Mouse (Mus musculus) T-cell, adult 2 months (primary cell): ENCODE results near the gene Slc2a1.

Experiments used
- DNase-seq: peaks from one replicate; pipeline ENCODE4 v3.0.0; 2022; ENCODE audit warnings: low spot score

The Slc2a1 gene

DNA sequence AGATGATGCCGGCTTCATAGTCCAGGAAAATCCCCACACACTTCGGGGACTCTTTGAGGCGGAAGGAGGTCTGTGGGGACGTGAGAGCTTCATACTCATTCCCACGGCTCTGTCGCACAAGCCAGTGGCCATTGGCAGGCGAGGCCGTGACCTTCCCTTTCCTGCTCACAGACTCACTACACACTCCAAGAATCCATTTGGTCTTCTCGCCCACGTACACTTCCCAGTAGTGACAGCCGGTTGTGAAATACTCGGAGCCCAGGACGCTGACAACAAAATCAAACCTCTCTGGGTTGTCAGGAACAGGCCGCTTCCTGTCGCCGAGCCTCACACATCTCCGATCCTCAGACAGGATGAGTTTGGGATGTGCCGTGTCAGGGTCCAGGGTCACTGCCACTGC, 69.8 kb downstream of the Slc2a1 start:
- no peak for DNase-seq

DNA sequence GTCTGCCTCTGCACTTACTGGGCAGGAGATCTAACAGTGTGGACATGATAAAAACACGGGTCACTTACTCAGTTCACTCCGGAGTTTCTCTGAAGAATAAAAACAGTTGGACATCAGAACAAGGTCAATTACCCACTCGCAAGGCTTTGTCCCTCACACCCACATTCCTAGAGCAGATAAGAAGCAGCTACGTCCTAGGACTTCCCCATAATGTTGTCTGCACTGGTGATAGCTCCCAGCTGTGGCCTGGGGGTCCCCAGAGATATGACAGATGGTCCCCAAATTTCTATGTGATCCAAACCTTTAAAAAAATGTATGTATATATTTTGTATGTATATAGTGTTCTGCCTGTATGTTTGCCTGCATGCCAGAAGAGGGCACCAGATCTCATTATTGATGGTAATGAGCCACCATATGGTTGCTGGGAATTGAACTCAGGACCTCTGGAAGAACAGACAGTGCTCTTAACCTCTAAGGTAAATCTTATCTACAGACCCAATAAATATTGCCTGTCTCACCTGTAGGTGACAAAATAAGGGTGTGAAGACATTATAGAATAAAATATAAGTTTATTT, 71.7 kb downstream of the Slc2a1 start:
- no peak for DNase-seq

DNA sequence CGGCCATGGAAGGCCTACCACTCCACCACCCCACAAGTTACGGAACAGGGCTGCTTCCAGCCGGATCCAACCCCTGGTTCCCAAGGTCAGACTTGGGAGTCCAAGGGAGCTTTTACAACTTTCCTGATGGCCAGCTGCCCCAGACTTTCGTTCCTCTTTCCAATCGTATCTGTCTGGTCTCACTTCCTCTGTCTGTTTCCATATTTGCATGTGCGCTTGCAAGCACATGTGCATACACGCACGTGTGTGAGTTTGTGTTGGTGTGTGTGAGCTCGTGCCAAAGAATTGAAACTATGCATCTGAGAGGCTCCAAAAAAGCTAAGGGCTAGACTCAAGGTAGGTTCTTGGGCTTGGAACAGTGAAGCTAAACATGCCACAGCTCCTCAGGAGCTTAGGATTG, 72.9 kb downstream of the Slc2a1 start:
- no peak for DNase-seq

DNA sequence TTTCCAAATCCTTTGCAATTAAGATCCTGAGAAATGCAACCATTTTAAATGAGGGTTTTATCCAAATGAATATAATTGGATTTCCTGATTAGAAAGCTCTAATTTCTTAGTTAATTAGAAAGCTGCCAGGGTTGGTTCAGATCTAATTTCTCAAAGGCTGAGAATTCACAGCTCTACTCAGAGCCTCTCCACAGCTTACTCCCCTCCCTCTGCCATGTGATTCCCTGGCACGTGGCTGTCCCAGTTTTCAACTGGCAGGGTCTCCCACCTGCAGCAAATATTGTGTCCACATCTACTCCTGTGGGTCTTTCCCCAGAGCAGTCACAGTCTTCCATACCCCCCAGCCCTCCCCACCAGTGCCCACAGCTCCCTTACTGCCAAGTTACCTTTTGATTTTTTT, 75.0 kb downstream of the Slc2a1 start:
- DNase-seq, result no peak

DNA sequence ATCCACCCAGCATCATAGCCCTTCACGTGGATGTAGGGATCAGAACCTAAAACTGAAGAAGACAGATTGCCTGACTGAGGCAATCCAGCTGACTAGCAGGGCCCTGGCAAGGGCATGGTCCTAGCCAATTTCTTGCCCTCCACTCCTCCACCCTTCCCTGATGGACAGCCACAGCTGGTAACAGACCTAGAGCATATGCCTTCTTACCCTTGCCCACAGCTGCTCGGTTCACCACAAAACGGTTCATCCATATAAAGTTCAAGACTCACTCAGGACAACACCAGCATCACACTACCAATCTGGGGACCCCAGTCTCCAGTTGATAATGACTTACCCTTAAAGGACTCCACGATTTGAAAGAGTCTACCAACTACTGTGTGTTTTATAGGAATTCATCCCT, 77.3 kb downstream of the Slc2a1 start:
- DNase-seq, result no peak
